Comparison of ENCODE assay signal across 8 mouse cellular contexts in the genomic region with DNA sequence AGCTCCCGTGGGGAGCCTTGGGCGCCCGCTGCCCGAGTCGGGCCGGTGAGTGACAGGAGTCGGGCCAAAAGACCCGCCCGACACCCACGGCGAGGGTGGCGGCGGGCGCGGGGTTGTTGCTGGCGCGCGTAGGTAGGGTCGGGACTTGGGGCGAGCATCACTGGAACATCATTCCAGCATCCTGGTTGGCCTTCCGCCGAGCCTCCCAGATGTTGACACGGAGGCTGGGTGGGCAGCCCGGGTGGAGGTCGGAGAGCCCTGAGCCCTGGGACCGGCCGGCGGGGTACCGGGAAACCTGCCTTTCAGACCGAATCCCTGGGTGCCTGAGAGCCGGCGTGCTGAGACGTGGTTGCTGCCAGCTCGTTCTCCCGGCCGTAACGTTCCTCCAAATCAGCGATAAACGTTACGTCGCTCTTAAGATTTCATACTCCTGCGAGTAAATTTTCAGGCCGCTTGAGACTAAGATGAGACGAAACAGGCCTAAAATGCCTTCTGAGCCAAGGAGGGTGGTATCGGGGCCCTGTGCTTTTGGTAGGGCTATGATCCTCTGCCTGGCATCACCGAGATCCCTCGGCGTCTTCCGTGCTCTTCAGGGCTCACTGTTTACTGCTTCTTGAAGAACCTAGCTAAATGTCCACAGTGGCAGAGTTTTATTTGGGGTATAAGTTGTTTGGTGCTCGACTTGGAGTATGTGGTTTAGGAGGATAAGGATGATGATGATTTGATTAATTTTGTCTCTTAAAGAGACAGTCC. TPM values are rescaled to one million over a fixed set of nuclear protein-coding genes. Genes with fewer than 3 reads are reported as not detected.
DNase-seq lines count a peak whose midpoint lies in the region; ATAC-seq lines count a peak whose summit lies in the region.

No protein-coding gene starts in this region.

- H3K9me3 ChIP-seq in forebrain, embryonic 14.5 days (replicated peaks; ENCODE audit: control insufficient read depth, low read length): no peaks in the 10 kb centered on the region
- H3K9me3 ChIP-seq in liver, embryonic 11.5 days (ENCODE audit: control insufficient read depth, low read length): no peaks in the 10 kb centered on the region
- no peaks in the 10 kb centered on the region for H3K9me3 ChIP-seq in neural tube, embryonic 15.5 days (replicated peaks)

- peak overlapping the region; percentile 97 for H3K4me3 ChIP-seq in forebrain, embryonic 14.5 days (ENCODE audit: low read depth, low read length)
- peak overlapping the region; percentile 99 for H3K4me3 ChIP-seq in liver, embryonic 11.5 days (ENCODE audit: low read depth, low read length)
- peak overlapping the region; percentile 69 for H3K4me3 ChIP-seq in neural tube, embryonic 15.5 days (replicated peaks)

- peak overlapping the region; percentile 97 for H3K9ac ChIP-seq in forebrain, embryonic 14.5 days (ENCODE audit: low read length)
- peak overlapping the region; percentile 98 for H3K9ac ChIP-seq in liver, embryonic 11.5 days (ENCODE audit: low read depth, low read length)
- peak overlapping the region; percentile 92 for H3K9ac ChIP-seq in neural tube, embryonic 15.5 days (replicated peaks)

- DNase-seq in embryo, embryonic 10 days (ENCODE audit: low spot score): peak; percentile 17
- no peak for DNase-seq in embryo, embryonic 11 days
- peak; percentile 55 for DNase-seq in right cerebral cortex, postnatal 4 days
- no peak for DNase-seq in right cerebral cortex, postnatal 25 days
- peak; percentile 24 for DNase-seq in forebrain, embryonic 14.5 days (ENCODE audit: low spot score)
- DNase-seq in liver, embryonic 11.5 days (ENCODE audit: low spot score): peak; percentile 43
- no peak for DNase-seq in urinary bladder, postnatal 36 days (ENCODE audit: low spot score in 2 of 2)

- WGBS in forebrain, embryonic 14.5 days: under 1% methylated on average over 50 of the region's 50 CpGs
- under 1% methylated on average over 50 of the region's 50 CpGs for WGBS in liver, embryonic 11.5 days
- under 1% methylated on average over 50 of the region's 50 CpGs for WGBS in neural tube, embryonic 15.5 days

- H3K27ac ChIP-seq in forebrain, embryonic 14.5 days (ENCODE audit: low read depth, low read length): peak overlapping the region; percentile 94
- peak overlapping the region; percentile 93 for H3K27ac ChIP-seq in liver, embryonic 11.5 days (ENCODE audit: low read depth, low read length)
- peak overlapping the region; percentile 94 for H3K27ac ChIP-seq in neural tube, embryonic 15.5 days (replicated peaks)

- peaks cover 15% of the 10 kb centered on the region for H3K4me1 ChIP-seq in forebrain, embryonic 14.5 days (ENCODE audit: control insufficient read depth, insufficient read depth, low read length)
- peaks cover 29% of the 10 kb centered on the region for H3K4me1 ChIP-seq in liver, embryonic 11.5 days (replicated peaks; ENCODE audit: control insufficient read depth, insufficient read depth, low read length)
- H3K4me1 ChIP-seq in neural tube, embryonic 15.5 days: peaks cover 30% of the 10 kb centered on the region

- H3K27me3 ChIP-seq in forebrain, embryonic 14.5 days (replicated peaks; ENCODE audit: control insufficient read depth, insufficient read depth, low read length): no peaks in the 10 kb centered on the region
- H3K27me3 ChIP-seq in liver, embryonic 11.5 days (replicated peaks; ENCODE audit: control insufficient read depth, insufficient read depth, low read length): no peaks in the 10 kb centered on the region
- H3K27me3 ChIP-seq in neural tube, embryonic 15.5 days (replicated peaks): no peaks in the 10 kb centered on the region

- peak overlapping the region; percentile 83 for H3K4me2 ChIP-seq in forebrain, embryonic 14.5 days (ENCODE audit: low read length)
- peak overlapping the region; percentile 97 for H3K4me2 ChIP-seq in liver, embryonic 11.5 days
- H3K4me2 ChIP-seq in neural tube, embryonic 15.5 days: peak overlapping the region; percentile 81

- H3K36me3 ChIP-seq in forebrain, embryonic 14.5 days (ENCODE audit: control insufficient read depth, insufficient read depth, low read length): peaks cover 3% of the 10 kb centered on the region; the same call in 1 of the 2 replicates
- H3K36me3 ChIP-seq in liver, embryonic 11.5 days (ENCODE audit: control insufficient read depth, insufficient read depth, low read length): peaks cover 4% of the 10 kb centered on the region; the same call in 1 of the 2 replicates
- no peaks in the 10 kb centered on the region; the same call in 1 of the 2 replicates for H3K36me3 ChIP-seq in neural tube, embryonic 15.5 days

- ATAC-seq in forebrain, embryonic 14.5 days: peak; percentile 57
- peak; percentile 50 for ATAC-seq in liver, embryonic 11.5 days (replicated peaks; ENCODE audit: low FRiP score)
- ATAC-seq in neural tube, embryonic 15.5 days (ENCODE audit: low FRiP score): peak; percentile 40

RNA-seq across cellular contexts. Expression of a gene that starts 0.7 kb away (rescaled TPM):
- 39.3 and 48.1 TPM in 2 replicates for polyA plus RNA-seq in forebrain, embryonic 14.5 days (2014; fragmentation: Nextera tagmentation; extraction: Ambion mirVana)
- polyA plus RNA-seq in liver, embryonic 11.5 days (2014; fragmentation: Nextera tagmentation; extraction: Ambion mirVana): 26.6 and 27.3 TPM in 2 replicates
- 88.6 and 99.1 TPM in 2 replicates for polyA plus RNA-seq in neural tube, embryonic 15.5 days (2015; fragmentation: Nextera tagmentation; extraction: Ambion mirVana)

RNA-seq across cellular contexts. Expression of a gene that starts 6.8 kb away (rescaled TPM):
- 0.53 TPM in 1 of 2 replicates, not detected in the other for polyA plus RNA-seq in forebrain, embryonic 14.5 days (2014; fragmentation: Nextera tagmentation; extraction: Ambion mirVana)
- polyA plus RNA-seq in liver, embryonic 11.5 days (2014; fragmentation: Nextera tagmentation; extraction: Ambion mirVana): 0.69 TPM in 1 of 2 replicates, not detected in the other
- polyA plus RNA-seq in neural tube, embryonic 15.5 days (2015; fragmentation: Nextera tagmentation; extraction: Ambion mirVana): 0.59 and 1.1 TPM in 2 replicates

RNA-seq across cellular contexts. Expression of a gene that starts 10.7 kb away (rescaled TPM):
- polyA plus RNA-seq in forebrain, embryonic 14.5 days (2014; fragmentation: Nextera tagmentation; extraction: Ambion mirVana): 1.2 and 1.5 TPM in 2 replicates
- 5.1 and 5.6 TPM in 2 replicates for polyA plus RNA-seq in liver, embryonic 11.5 days (2014; fragmentation: Nextera tagmentation; extraction: Ambion mirVana)
- polyA plus RNA-seq in neural tube, embryonic 15.5 days (2015; fragmentation: Nextera tagmentation; extraction: Ambion mirVana): 1.5 and 3.5 TPM in 2 replicates

RNA-seq across cellular contexts. Expression of a gene that starts 17.3 kb away (rescaled TPM):
- polyA plus RNA-seq in forebrain, embryonic 14.5 days (2014; fragmentation: Nextera tagmentation; extraction: Ambion mirVana): 14.2 and 16.2 TPM in 2 replicates
- polyA plus RNA-seq in liver, embryonic 11.5 days (2014; fragmentation: Nextera tagmentation; extraction: Ambion mirVana): 74.8 and 76.2 TPM in 2 replicates
- polyA plus RNA-seq in neural tube, embryonic 15.5 days (2015; fragmentation: Nextera tagmentation; extraction: Ambion mirVana): 21.0 and 30.4 TPM in 2 replicates

RNA-seq across cellular contexts. Expression of a gene that starts 20.1 kb away (rescaled TPM):
- polyA plus RNA-seq in forebrain, embryonic 14.5 days (2014; fragmentation: Nextera tagmentation; extraction: Ambion mirVana): 0.56 and 0.83 TPM in 2 replicates
- 2.0 TPM in 2 replicates for polyA plus RNA-seq in liver, embryonic 11.5 days (2014; fragmentation: Nextera tagmentation; extraction: Ambion mirVana)
- 1.2 and 3.1 TPM in 2 replicates for polyA plus RNA-seq in neural tube, embryonic 15.5 days (2015; fragmentation: Nextera tagmentation; extraction: Ambion mirVana)

Comparison
In these comparisons a context has a peak if more than half of its experiments do, and no peak if none do; other contexts are left out.
1. DNase-seq: peak in embryo, embryonic 10 days (single experiment), right cerebral cortex, postnatal 4 days (single experiment), forebrain, embryonic 14.5 days (single experiment) and liver, embryonic 11.5 days (single experiment); none in embryo, embryonic 11 days (single experiment), right cerebral cortex, postnatal 25 days (single experiment) and urinary bladder, postnatal 36 days (0 of 2).
2. Peak in every context shown above with its lines, with median percentiles within 50 percentile points of each other: ATAC-seq, H3K27ac ChIP-seq, H3K4me2 ChIP-seq, H3K4me3 ChIP-seq and H3K9ac ChIP-seq.